Mouse (Mus musculus): ENCODE measurements around the gene Wfdc5.

Wfdc5 gene

GRCm38 (mm10) chr2:164128576-164129411, 53.7 kb downstream of the Wfdc5 start:
- DNase-seq (ENCODE audit: low spot score), result no peak

GRCm38 (mm10) chr2:164127297-164127696, 55.2 kb downstream of the Wfdc5 start:
- DNase-seq (ENCODE audit: low spot score), result no peak

GRCm38 (mm10) chr2:164126533-164126955, 56.0 kb downstream of the Wfdc5 start:
- DNase-seq (ENCODE audit: low spot score), result no peak
